ENCODE assay signal across 19 mouse cellular contexts in genomic region chr3:138083896-138084295, GRCm38 (mm10). TPM values are rescaled to one million over a fixed set of nuclear protein-coding genes. Genes with fewer than 3 reads are reported as not detected.
"Had no signal": no experiment of that assay in that cellular context is flagged by ENCODE, and none has a peak within 500 bp of the region (broad histone marks: within the 10 kb centered on the region; RNA-seq: fewer than 3 reads in every experiment).

No protein-coding gene starts in this region.

- H3K4me3 ChIP-seq: limb, embryonic 15.5 days; liver, embryonic 12.5 days; midbrain, embryonic 10.5 days; neural tube, embryonic 13.5 days had no signal

- H3K4me1 ChIP-seq: limb, embryonic 15.5 days; liver, embryonic 12.5 days had no signal

- ATAC-seq: liver, embryonic 12.5 days; midbrain, embryonic 16.5 days had no signal

- H3K27ac ChIP-seq: limb, embryonic 15.5 days; liver, embryonic 12.5 days; midbrain, embryonic 10.5 days; neural tube, embryonic 13.5 days had no signal

- H3K4me2 ChIP-seq: limb, embryonic 15.5 days; liver, embryonic 12.5 days; lung, embryonic 14.5 days; neural tube, embryonic 13.5 days had no signal

- DNase-seq: kidney, postnatal 14 days; lung, embryonic 14.5 days; lung, postnatal 10 days; lung, postnatal 4 days; retina, postnatal 1 day; right cerebral cortex, postnatal 4 days; spleen, adult 18-20 months; thymus, adult 18-20 months; thymus, postnatal 14 days had no signal

- H3K9me3 ChIP-seq: limb, embryonic 15.5 days; liver, embryonic 12.5 days; midbrain, embryonic 10.5 days; neural tube, embryonic 13.5 days had no signal

- H3K9ac ChIP-seq: limb, embryonic 15.5 days; liver, embryonic 12.5 days; lung, embryonic 14.5 days; neural tube, embryonic 13.5 days had no signal

- H3K36me3 ChIP-seq: limb, embryonic 15.5 days; liver, embryonic 12.5 days; midbrain, embryonic 10.5 days; neural tube, embryonic 13.5 days had no signal

- H3K27me3 ChIP-seq: limb, embryonic 15.5 days; liver, embryonic 12.5 days; neural tube, embryonic 13.5 days had no signal

RNA-seq across cellular contexts. Expression of gene Gm5105, which starts 16.7 kb away (rescaled TPM):
- total RNA-seq: left cerebral cortex, postnatal 14 days; megakaryocyte, adult 5-6 weeks had no signal
- polyA plus RNA-seq: limb, embryonic 11.5 days; liver, embryonic 12.5 days; liver, embryonic 16.5 days; lung, embryonic 14.5 days; midbrain, embryonic 10.5 days; stomach, embryonic 14.5 days had no signal

RNA-seq across cellular contexts. Expression of gene 1110002E22Rik, which starts 19.0 kb away (rescaled TPM):
- total RNA-seq: megakaryocyte, adult 5-6 weeks had no signal
